Mouse (Mus musculus): ENCODE measurements around the gene Fut4. TPM values are rescaled to one million over a fixed set of nuclear protein-coding genes. Genes with fewer than 3 reads are reported as not detected.

The Fut4 gene
- polyA plus RNA-seq (2012), result not detected in 2 replicates

GRCm38 (mm10) chr9:14752001-14752522 is at the start of gene Fut4:
Fut4 (minus strand) TSS chr9:14752393.
- no peak for TF ChIP-seq GATA1 (IDR thresholded peaks at IDR 0.05; ENCODE audit: low read length)

DNA sequence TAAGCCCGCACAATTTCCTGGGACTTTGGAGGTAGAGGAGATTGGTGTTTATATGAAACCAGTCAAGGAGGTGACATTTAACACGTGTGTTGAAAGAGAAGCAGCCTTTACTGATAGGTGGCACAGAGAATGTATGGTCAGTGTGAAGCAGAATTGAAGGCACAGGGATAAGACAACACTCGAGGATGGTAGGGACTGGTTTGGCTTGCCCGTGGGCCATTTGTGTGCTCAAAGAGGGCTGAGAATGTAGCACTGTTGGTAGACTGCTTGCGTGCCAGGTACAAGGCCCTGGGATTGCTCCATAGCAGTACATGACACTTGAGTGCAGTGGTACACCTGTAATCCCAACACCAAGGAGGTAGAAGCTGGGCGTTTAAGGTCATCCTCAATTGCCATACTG is 35.2 kb upstream of the Fut4 start:
- no peak for TF ChIP-seq GATA1 (IDR thresholded peaks at IDR 0.05; ENCODE audit: low read length)

DNA sequence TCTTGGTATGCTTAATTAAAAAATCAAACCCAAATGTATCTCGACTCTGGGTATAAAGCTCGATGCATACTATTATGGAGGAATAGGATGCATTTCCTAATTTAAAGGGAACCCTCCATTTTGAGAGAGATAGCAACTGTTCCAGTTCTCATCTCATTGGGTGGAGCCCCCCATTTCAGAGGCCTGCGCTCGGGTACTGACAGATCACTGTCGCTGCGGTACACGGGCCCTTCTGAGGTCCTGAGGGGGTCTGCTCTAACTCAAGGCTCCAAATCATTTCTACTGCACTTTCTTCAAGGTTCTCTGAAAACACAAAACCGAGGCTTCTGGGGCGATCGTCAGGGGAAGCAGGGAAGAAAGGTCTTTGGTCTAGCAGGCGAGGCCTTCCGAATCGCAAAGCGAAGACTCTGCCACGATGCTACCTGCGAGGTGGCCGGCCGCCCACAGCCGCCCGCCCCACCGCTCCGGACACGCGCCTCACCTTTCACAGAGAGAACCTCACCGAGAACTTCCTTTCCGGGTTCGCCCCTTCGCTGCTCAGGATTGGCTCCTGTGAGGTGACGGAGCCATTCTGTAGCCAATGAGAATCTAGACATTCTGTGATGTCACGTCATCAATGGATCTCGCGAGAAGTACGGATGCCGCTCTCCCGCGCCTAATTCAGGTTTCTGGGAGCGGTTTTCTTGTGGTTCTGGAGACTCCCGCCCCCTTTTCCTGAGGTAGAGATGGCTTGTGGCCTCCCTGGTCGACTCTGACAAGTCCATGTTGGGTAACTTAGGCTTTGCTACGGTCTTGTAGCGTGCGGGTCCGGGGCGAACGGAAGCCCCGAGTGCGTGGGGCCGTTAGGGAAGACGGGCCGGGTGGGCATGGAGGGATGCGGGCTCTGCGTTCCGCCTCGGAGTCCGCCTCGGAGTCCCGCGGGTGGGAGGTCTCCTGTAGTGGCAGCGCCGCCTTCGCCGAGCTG is 32.1 kb upstream of the Fut4 start, which contains the start of the genes Mre11a and Ankrd49:
Gene Mre11a (plus strand): TSS at position 616 of the 964 bp plus-strand sequence.
Gene Ankrd49 (minus strand): TSS at position 818 of the 964 bp plus-strand sequence.
- TF ChIP-seq GATA1 (IDR thresholded peaks at IDR 0.05; ENCODE audit: low read length), result no peak

DNA sequence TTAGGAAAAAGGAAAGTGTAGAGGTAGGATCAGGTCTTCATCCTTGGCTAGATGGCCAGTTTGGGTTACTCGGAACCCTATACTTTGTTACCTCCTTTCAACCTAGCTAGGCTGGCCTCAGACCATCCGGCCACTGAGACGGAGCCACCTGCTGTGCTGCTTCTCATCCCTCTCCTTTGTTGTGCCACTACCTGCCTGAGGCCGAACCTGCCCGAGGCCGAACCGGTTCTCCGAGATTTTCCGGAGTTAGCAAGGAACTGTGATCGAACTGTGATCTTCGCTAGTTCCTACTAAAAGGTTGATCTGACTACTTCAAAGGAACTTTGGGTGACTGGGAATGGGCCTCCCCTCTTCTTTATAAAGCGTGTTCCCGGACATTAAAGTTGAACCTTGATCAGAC is 26.1 kb upstream of the Fut4 start:
- no peak for TF ChIP-seq GATA1 (IDR thresholded peaks at IDR 0.05; ENCODE audit: low read length)

GRCm38 (mm10) chr9:14773813-14774212 is 21.6 kb upstream of the Fut4 start:
- TF ChIP-seq GATA1 (IDR thresholded peaks at IDR 0.05; ENCODE audit: low read length), result no peak

DNA sequence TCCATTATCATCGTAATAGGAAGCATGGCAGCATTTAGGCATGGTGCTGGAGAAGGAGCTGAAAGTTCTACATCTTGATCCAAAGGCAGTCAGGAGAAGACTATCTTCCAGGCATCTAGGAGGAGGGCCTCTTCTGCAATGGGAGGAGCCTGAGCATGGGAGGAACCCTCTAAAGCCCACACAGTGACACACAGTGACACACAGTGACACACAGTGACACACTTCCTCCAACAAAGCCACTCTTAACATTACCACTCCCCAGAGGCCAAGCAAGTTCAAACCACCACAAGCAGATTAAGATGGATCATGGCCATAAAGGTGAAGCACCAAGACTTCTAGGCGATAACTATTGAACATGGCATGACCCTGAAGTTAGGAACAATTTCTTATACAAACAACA is 19.9 kb upstream of the Fut4 start:
- TF ChIP-seq GATA1 (IDR thresholded peaks at IDR 0.05; ENCODE audit: low read length), result no peak

GRCm38 (mm10) chr9:14770803-14771471 is 18.7 kb upstream of the Fut4 start, which contains the start of gene 1700012B09Rik:
1700012B09Rik (minus strand) TSS chr9:14771030.
- TF ChIP-seq GATA1 (IDR thresholded peaks at IDR 0.05; ENCODE audit: low read length), result no peak

GRCm38 (mm10) chr9:14769811-14770210 is 17.6 kb upstream of the Fut4 start:
- no peak for TF ChIP-seq GATA1 (IDR thresholded peaks at IDR 0.05; ENCODE audit: low read length)

DNA sequence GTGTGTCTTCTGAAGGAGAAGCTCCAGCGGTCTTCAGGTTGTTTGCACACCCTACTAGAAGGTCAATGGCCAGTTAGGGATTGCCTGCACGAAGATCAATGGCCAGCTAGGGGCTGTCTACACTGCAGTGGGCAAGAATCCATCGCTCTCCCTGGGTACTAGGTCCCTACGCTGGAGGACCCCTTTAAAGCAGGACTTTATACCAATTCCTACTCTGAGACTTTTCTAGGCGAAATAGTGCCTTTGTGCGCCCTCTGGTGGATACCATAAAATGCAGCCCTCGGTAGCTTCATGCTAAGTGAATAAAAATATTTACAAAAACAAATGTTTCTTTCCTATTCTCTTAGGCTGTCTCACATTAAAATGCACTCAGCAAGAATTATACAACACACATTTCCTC is 12.6 kb upstream of the Fut4 start:
- no peak for TF ChIP-seq GATA1 (IDR thresholded peaks at IDR 0.05; ENCODE audit: low read length)

DNA sequence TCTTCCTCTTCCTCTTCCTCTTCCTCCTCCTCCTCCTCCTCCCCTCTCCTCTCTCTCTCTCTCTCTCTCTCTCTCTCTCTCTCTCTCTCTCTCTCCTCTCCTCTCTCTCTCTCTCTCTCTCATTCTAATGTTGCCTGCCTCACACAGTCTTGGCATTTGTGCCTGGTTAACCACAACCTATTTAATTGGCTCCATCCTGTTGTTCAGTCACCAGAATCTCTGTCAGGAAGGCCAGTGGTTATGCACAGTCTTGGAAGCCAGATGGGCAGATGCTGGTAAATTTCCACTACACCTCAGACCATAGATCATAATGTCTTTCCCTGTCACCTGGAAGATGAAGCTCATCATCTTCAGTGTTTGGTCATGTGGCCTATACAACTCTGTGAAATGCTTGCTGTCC is 7.1 kb upstream of the Fut4 start:
- no peak for TF ChIP-seq GATA1 (IDR thresholded peaks at IDR 0.05; ENCODE audit: low read length)

DNA sequence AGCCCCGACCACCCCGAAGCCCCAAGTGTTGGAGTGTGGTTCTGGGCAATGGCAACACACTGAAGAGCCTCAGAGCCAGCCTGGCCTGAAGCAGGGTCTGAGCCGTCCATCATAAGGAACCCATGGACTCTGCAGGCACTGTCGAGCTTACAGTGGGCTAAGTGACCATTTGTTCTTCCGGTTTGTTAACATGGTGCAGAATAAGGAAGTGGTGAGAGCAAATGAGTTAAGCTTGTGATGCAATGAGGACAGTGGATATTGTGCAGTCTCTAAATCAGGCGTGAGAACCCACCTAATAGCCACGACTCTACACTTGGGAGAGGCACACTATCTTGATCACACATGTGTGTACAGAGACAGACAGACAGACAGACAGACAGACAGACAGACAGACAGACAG is 6.4 kb upstream of the Fut4 start:
- TF ChIP-seq GATA1 (IDR thresholded peaks at IDR 0.05; ENCODE audit: low read length), result no peak

- TF ChIP-seq GATA1 (IDR thresholded peaks at IDR 0.05; ENCODE audit: low read length), result no peak
These were observed 2.3 kb upstream of the Fut4 start for GRCm38 (mm10) chr9:14754469-14754868.

GRCm38 (mm10) chr9:14753947-14754346 is 1.8 kb upstream of the Fut4 start:
- TF ChIP-seq GATA1 (IDR thresholded peaks at IDR 0.05; ENCODE audit: low read length), result no peak

DNA sequence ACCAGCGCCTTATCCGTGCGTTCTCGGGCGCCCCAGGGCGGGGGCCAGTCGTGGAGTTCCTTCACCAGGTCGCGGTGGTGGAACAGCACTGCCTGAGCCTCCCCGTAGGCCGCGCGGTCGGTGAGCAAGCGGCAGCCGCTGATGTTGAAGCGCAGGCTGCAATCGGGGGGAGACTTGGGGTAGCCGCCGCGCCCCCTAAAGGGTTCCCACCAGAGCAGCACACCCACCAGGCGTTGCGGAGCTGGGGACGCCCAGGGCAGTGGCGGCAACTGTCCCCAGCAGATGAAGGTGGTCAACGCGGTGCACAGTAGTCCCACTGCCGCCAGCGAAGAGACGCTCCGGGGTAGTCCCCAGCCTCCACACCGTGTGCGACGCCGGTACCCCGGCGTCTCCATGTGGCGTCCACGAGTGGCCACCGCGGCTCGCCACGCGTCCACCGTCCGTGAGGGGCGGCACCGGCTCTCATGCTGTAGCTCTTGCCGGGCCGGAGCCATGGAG is 641 bp downstream of the Fut4 start:
- no peak for TF ChIP-seq GATA1 (IDR thresholded peaks at IDR 0.05; ENCODE audit: low read length)

GRCm38 (mm10) chr9:14750901-14751502 is 1.2 kb downstream of the Fut4 start:
- no peak for TF ChIP-seq GATA1 (IDR thresholded peaks at IDR 0.05; ENCODE audit: low read length)

Measured in G1E-ER4 (cell line).